Comparison of ENCODE assay signal across 21 mouse cellular contexts in the genomic region with DNA sequence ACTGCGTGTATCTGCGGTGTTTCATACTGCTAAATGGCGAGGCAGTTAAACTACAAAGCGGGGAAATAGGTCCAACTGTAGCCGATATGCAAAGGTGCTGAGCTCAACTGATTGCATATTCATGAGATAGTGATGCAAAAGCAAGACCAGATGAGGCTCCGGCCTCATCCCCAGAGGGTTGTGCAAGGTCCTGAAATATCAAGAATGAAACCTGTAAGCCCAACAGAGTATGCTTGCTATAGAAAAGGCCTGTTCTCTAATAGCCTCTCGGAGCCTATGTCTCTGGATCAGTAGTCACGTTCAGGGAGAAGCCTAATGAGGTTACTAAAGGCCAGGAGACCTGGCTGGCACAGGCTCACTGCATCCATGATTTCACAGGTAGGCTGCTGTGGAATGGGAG. TPM values are rescaled to one million over a fixed set of nuclear protein-coding genes. Genes with fewer than 3 reads are reported as not detected.
A peak's percentile ranks its signal among the peaks of the same experiment; 100 is the strongest.
DNase-seq lines count a peak whose midpoint lies in the region; ATAC-seq lines count a peak whose summit lies in the region.
"Had no signal": no experiment of that assay in that cellular context is flagged by ENCODE, and none has a peak within 500 bp of the region (broad histone marks: within the 10 kb centered on the region; RNA-seq: fewer than 3 reads in every experiment).

No protein-coding gene starts in this region.

- H3K36me3 ChIP-seq in hindbrain, embryonic 12.5 days = no peaks in the 10 kb centered on the region
- H3K36me3 ChIP-seq in hindbrain, embryonic 10.5 days = no peaks in the 10 kb centered on the region
- peaks cover 6% of the 10 kb centered on the region; the same call in 1 of the 2 replicates for H3K36me3 ChIP-seq in splenic B cell, adult 2 months (ENCODE audit: control insufficient read depth, insufficient read depth, low read length, poor library complexity, severe bottlenecking)
- H3K36me3 ChIP-seq: embryonic facial prominence, embryonic 15.5 days; forebrain, embryonic 12.5 days; heart, embryonic 15.5 days; limb, embryonic 15.5 days had no signal

- no peak overlapping the region for H3K4me2 ChIP-seq in hindbrain, embryonic 12.5 days (replicated peaks)
- H3K4me2 ChIP-seq: embryonic facial prominence, embryonic 15.5 days; forebrain, embryonic 12.5 days; heart, embryonic 15.5 days; limb, embryonic 15.5 days; lung, embryonic 14.5 days had no signal

- no peaks in the 10 kb centered on the region for H3K9me3 ChIP-seq in hindbrain, embryonic 12.5 days (replicated peaks)
- H3K9me3 ChIP-seq in hindbrain, embryonic 10.5 days = no peaks in the 10 kb centered on the region
- H3K9me3 ChIP-seq: embryonic facial prominence, embryonic 15.5 days; forebrain, embryonic 12.5 days; heart, embryonic 15.5 days; limb, embryonic 15.5 days; megakaryocyte, embryonic 14.5 days had no signal

- no peak overlapping the region for H3K27ac ChIP-seq in hindbrain, embryonic 12.5 days
- no peak overlapping the region for H3K27ac ChIP-seq in hindbrain, embryonic 10.5 days
- H3K27ac ChIP-seq: embryonic facial prominence, embryonic 15.5 days; forebrain, embryonic 12.5 days; heart, embryonic 15.5 days; limb, embryonic 15.5 days had no signal

- peak; percentile 49; the same call in 1 of the 2 replicates for ATAC-seq in hindbrain, embryonic 12.5 days (ENCODE audit: low FRiP score)
- ATAC-seq in megakaryocyte progenitor cell, adult 5-6 weeks (replicated peaks; ENCODE audit: poor library complexity) = peak; percentile 69

- DNase-seq in hindbrain, embryonic 10.5 days (ENCODE audit: low spot score) = no peak
- peak; percentile 6 to 27 for DNase-seq in spleen, postnatal 36 days (ENCODE audit: low spot score in 2 of 2)
- DNase-seq in spleen, adult 12 weeks (ENCODE audit: low spot score) = no peak
- DNase-seq in splenic B cell, adult 2 months (ENCODE audit: low read depth, low spot score) = peak; percentile 27
- DNase-seq in heart, postnatal 4 days = no peak
- DNase-seq in frontal cortex, postnatal 10 days (ENCODE audit: low spot score in 2 of 2) = no peak
- DNase-seq: cerebellum, postnatal 10 days; embryo, embryonic 11 days; kidney, adult 8-10 months; kidney, postnatal 36 days; layer of hippocampus, adult 9-11 months; lung, embryonic 14.5 days; right cerebral cortex, postnatal 25 days; thymus, postnatal 25 days had no signal

- no peak overlapping the region for H3K9ac ChIP-seq in hindbrain, embryonic 12.5 days
- H3K9ac ChIP-seq: embryonic facial prominence, embryonic 15.5 days; forebrain, embryonic 12.5 days; heart, embryonic 15.5 days; limb, embryonic 15.5 days; lung, embryonic 14.5 days had no signal

- WGBS in hindbrain, embryonic 12.5 days = 59% methylated on average over 8 of the region's 8 CpGs
- WGBS in hindbrain, embryonic 10.5 days = 79% methylated on average over 8 of the region's 8 CpGs

- peaks cover 23% of the 10 kb centered on the region for H3K4me1 ChIP-seq in hindbrain, embryonic 12.5 days
- peaks cover 17% of the 10 kb centered on the region; the same call in 1 of the 2 replicates for H3K4me1 ChIP-seq in hindbrain, embryonic 10.5 days (replicated peaks)

- no peaks in the 10 kb centered on the region for H3K27me3 ChIP-seq in hindbrain, embryonic 12.5 days
- no peaks in the 10 kb centered on the region for H3K27me3 ChIP-seq in hindbrain, embryonic 10.5 days (ENCODE audit: insufficient read depth, poor library complexity, severe bottlenecking)
- H3K27me3 ChIP-seq in splenic B cell, adult 2 months (ENCODE audit: control insufficient read depth, insufficient read depth, low read length, poor library complexity, severe bottlenecking) = no peaks in the 10 kb centered on the region
- H3K27me3 ChIP-seq: embryonic facial prominence, embryonic 15.5 days; forebrain, embryonic 12.5 days; heart, embryonic 15.5 days; limb, embryonic 15.5 days; megakaryocyte, embryonic 14.5 days had no signal

- H3K4me3 ChIP-seq in hindbrain, embryonic 12.5 days = no peak overlapping the region
- no peak overlapping the region for H3K4me3 ChIP-seq in hindbrain, embryonic 10.5 days
- H3K4me3 ChIP-seq: embryonic facial prominence, embryonic 15.5 days; forebrain, embryonic 12.5 days; heart, embryonic 15.5 days; limb, embryonic 15.5 days; megakaryocyte, embryonic 14.5 days had no signal

RNA-seq across cellular contexts. Expression of gene Abca1, which starts 9.2 kb away (rescaled TPM):
- 9.3 and 10.4 TPM in 2 replicates for polyA plus RNA-seq in hindbrain, embryonic 12.5 days (2016; fragmentation: Nextera tagmentation; extraction: Ambion mirVana)
- polyA plus RNA-seq in hindbrain, embryonic 10.5 days (2016; fragmentation: Nextera tagmentation; extraction: Ambion mirVana) = 2.7 and 3.6 TPM in 2 replicates
- 1.2 and 1.8 TPM in 2 replicates for total RNA-seq in megakaryocyte progenitor cell, adult 5-6 weeks (2015)
- 1.8 and 1.9 TPM in 2 replicates for total RNA-seq in megakaryocyte progenitor cell, adult 5-6 weeks (2017)
- total RNA-seq in heart, postnatal 4 days (2021) = 10 to 100 TPM in 1 of 2 experiments, 1 to 10 TPM in 1; 9.5 to 11.6 TPM

Comparison
In these comparisons a context has a peak if more than half of its experiments do, and no peak if none do; other contexts are left out.
1. DNase-seq: peak in spleen, postnatal 36 days (2 of 2) and splenic B cell, adult 2 months (single experiment); none in hindbrain, embryonic 10.5 days (single experiment), spleen, adult 12 weeks (single experiment), heart, postnatal 4 days (single experiment) and frontal cortex, postnatal 10 days (0 of 2).